Mouse (Mus musculus) frontal cortex, postnatal 14 days (tissue): Measurements from ENCODE around the gene Grem1.
A peak's percentile ranks its signal among the peaks of the same experiment; 100 is the strongest.

Experiments
- DNase-seq, 2 experiments: peaks; one replicate each; pipeline ENCODE4 v3.0.0; 2022; ENCODE audit warnings: low spot score in 2 of 2

Grem1 gene

GRCm38 (mm10) chr2:113757525-113758310 lies 728 bp downstream of the Grem1 start:
- peak in 1 of 2 experiments; percentile 43 for DNase-seq

- no peak for DNase-seq
Measured at GRCm38 (mm10) chr2:113756924-113757524, 1.4 kb downstream of the Grem1 start.

- DNase-seq = no peak
Measured at GRCm38 (mm10) chr2:113749721-113750120, 8.7 kb downstream of the Grem1 start.

- DNase-seq = no peak
Measured at GRCm38 (mm10) chr2:113749309-113749708, 9.1 kb downstream of the Grem1 start.

GRCm38 (mm10) chr2:113728581-113728980 lies 29.9 kb downstream of the Grem1 start:
- no peak for DNase-seq

- DNase-seq = no peak
Measured at GRCm38 (mm10) chr2:113714801-113715200, 43.6 kb downstream of the Grem1 start.

GRCm38 (mm10) chr2:113713406-113713805 lies 45.0 kb downstream of the Grem1 start:
- DNase-seq = no peak

GRCm38 (mm10) chr2:113707507-113707906 lies 50.9 kb downstream of the Grem1 start:
- no peak for DNase-seq

- no peak for DNase-seq
Measured at GRCm38 (mm10) chr2:113701507-113701906, 56.9 kb downstream of the Grem1 start.

GRCm38 (mm10) chr2:113696647-113697046 lies 61.8 kb downstream of the Grem1 start:
- no peak for DNase-seq

GRCm38 (mm10) chr2:113696222-113696621 lies 62.2 kb downstream of the Grem1 start:
- no peak for DNase-seq
